ENCODE assay signal across 8 mouse cellular contexts in genomic region chr19:45796061-45796556, GRCm38 (mm10). TPM values are rescaled to one million over a fixed set of nuclear protein-coding genes. Genes with fewer than 3 reads are reported as not detected.
A peak's percentile ranks its signal among the peaks of the same experiment; 100 is the strongest.
DNase-seq lines count a peak whose midpoint lies in the region; ATAC-seq and TF ChIP-seq lines count a peak whose summit lies in the region.

No protein-coding gene starts in this region.

- no peak; the same call in 1 of the 2 replicates for ATAC-seq in forebrain, embryonic 11.5 days (replicated peaks; ENCODE audit: low FRiP score)
- peak; percentile 66 for ATAC-seq in liver, embryonic 11.5 days (replicated peaks; ENCODE audit: low FRiP score)
- no peak for ATAC-seq in neural tube, embryonic 15.5 days (ENCODE audit: low FRiP score)

- no peak overlapping the region for H3K4me3 ChIP-seq in spleen, adult 2 months (ENCODE audit: extremely low read depth, insufficient read depth, insufficient read length)
- H3K4me3 ChIP-seq in forebrain, embryonic 11.5 days (ENCODE audit: low read depth, low read length) = peak overlapping the region; percentile 14; the same call in 1 of the 2 replicates
- H3K4me3 ChIP-seq in liver, embryonic 11.5 days (ENCODE audit: low read depth, low read length) = peak overlapping the region; percentile 30; the same call in 1 of the 2 replicates
- H3K4me3 ChIP-seq in neural tube, embryonic 15.5 days (replicated peaks) = no peak overlapping the region

- intact Hi-C loops in left cerebral cortex, postnatal 25 days (cut with DNase I) = no loop called here

- peaks cover 7% of the 10 kb centered on the region for H3K4me1 ChIP-seq in spleen, adult 2 months (ENCODE audit: control insufficient read depth, insufficient read depth, insufficient read length)
- H3K4me1 ChIP-seq in forebrain, embryonic 11.5 days (replicated peaks; ENCODE audit: control insufficient read depth, insufficient read depth, low read length) = 0 out of 2 replicates have a peak, but pooled peaks cover 2% of the 10 kb centered on the region
- peaks cover 4% of the 10 kb centered on the region for H3K4me1 ChIP-seq in liver, embryonic 11.5 days (replicated peaks; ENCODE audit: control insufficient read depth, insufficient read depth, low read length)
- peaks cover 6% of the 10 kb centered on the region; the same call in 1 of the 2 replicates for H3K4me1 ChIP-seq in neural tube, embryonic 15.5 days

- no peaks in the 10 kb centered on the region for H3K36me3 ChIP-seq in spleen, adult 2 months (ENCODE audit: control insufficient read depth, insufficient read depth, low read length)
- no peaks in the 10 kb centered on the region for H3K36me3 ChIP-seq in forebrain, embryonic 11.5 days (ENCODE audit: control insufficient read depth, insufficient read depth, low read length)
- no peaks in the 10 kb centered on the region for H3K36me3 ChIP-seq in liver, embryonic 11.5 days (ENCODE audit: control insufficient read depth, insufficient read depth, low read length)
- H3K36me3 ChIP-seq in neural tube, embryonic 15.5 days = no peaks in the 10 kb centered on the region

- no peaks in the 10 kb centered on the region for H3K27me3 ChIP-seq in spleen, adult 2 months (ENCODE audit: control insufficient read depth, insufficient read depth, low read length)
- no peaks in the 10 kb centered on the region for H3K27me3 ChIP-seq in forebrain, embryonic 11.5 days (ENCODE audit: control insufficient read depth, insufficient read depth, low read length)
- no peaks in the 10 kb centered on the region for H3K27me3 ChIP-seq in liver, embryonic 11.5 days (replicated peaks; ENCODE audit: control insufficient read depth, insufficient read depth, low read length)
- no peaks in the 10 kb centered on the region for H3K27me3 ChIP-seq in neural tube, embryonic 15.5 days (replicated peaks)

- H3K9ac ChIP-seq in forebrain, embryonic 11.5 days (ENCODE audit: low read length) = no peak overlapping the region
- H3K9ac ChIP-seq in liver, embryonic 11.5 days (ENCODE audit: low read depth, low read length) = no peak overlapping the region
- H3K9ac ChIP-seq in neural tube, embryonic 15.5 days (replicated peaks) = no peak overlapping the region

- peak overlapping the region; percentile 53 for H3K4me2 ChIP-seq in forebrain, embryonic 11.5 days (ENCODE audit: low read depth, low read length, severe bottlenecking)
- H3K4me2 ChIP-seq in liver, embryonic 11.5 days = peak overlapping the region; percentile 64
- H3K4me2 ChIP-seq in neural tube, embryonic 15.5 days = peak overlapping the region; percentile 41

- 0 out of 2 replicates have a peak overlapping the region, but pooled peaks have one; percentile 34 for H3K27ac ChIP-seq in spleen, adult 2 months (ENCODE audit: insufficient read depth, low read length)
- no peak overlapping the region for H3K27ac ChIP-seq in forebrain, embryonic 11.5 days (ENCODE audit: low read depth, low read length)
- no peak overlapping the region for H3K27ac ChIP-seq in liver, embryonic 11.5 days (ENCODE audit: low read depth, low read length)
- no peak overlapping the region for H3K27ac ChIP-seq in neural tube, embryonic 15.5 days (replicated peaks)

- no peak for TF ChIP-seq POLR2A in spleen, adult 2 months (IDR thresholded peaks at IDR 0.05; ENCODE audit: low read depth, low read length)

- 60% methylated on average over 15 of the region's 15 CpGs for WGBS in spleen, adult 2 months
- 8% methylated on average over 15 of the region's 15 CpGs for WGBS in forebrain, embryonic 11.5 days
- 16% methylated on average over 15 of the region's 15 CpGs for whole genome bisulfite sequencing in liver, embryonic 11.5 days
- 7% methylated on average over 15 of the region's 15 CpGs for WGBS in neural tube, embryonic 15.5 days

- no peak for TF ChIP-seq CTCF in spleen, adult 2 months (IDR thresholded peaks at IDR 0.05; ENCODE audit: extremely low read depth, insufficient read depth, insufficient read length, insufficient replicate concordance)

- no peaks in the 10 kb centered on the region for H3K9me3 ChIP-seq in forebrain, embryonic 11.5 days (ENCODE audit: control insufficient read depth, low read length)
- H3K9me3 ChIP-seq in liver, embryonic 11.5 days (ENCODE audit: control insufficient read depth, low read length) = 0 out of 2 replicates have a peak, but pooled peaks cover 2% of the 10 kb centered on the region
- no peaks in the 10 kb centered on the region for H3K9me3 ChIP-seq in neural tube, embryonic 15.5 days (replicated peaks)

- DNase-seq in spleen, adult 2 months (ENCODE audit: low read depth in 1 of 2, low spot score in 2 of 2) = peak; percentile 30 to 56
- DNase-seq in spleen, adult 18-20 months = no peak
- peak; percentile 68 for DNase-seq in forebrain, embryonic 11.5 days (ENCODE audit: low spot score)
- DNase-seq in liver, embryonic 11.5 days (ENCODE audit: low spot score) = peak; percentile 59
- no peak for DNase-seq in left cerebral cortex, postnatal 25 days (ENCODE audit: low spot score in 2 of 2)
- DNase-seq in layer of hippocampus, adult 11-12 months (ENCODE audit: low spot score) = no peak
- no peak for DNase-seq in urinary bladder, adult 2 months (ENCODE audit: low spot score)

RNA-seq across cellular contexts. Expression of gene Mgea5, which starts 12.5 kb away (rescaled TPM):
- polyA plus RNA-seq in spleen, adult 2 months (2012; rRNA removed) = 18.9 and 21.1 TPM in 2 replicates
- polyA plus RNA-seq in forebrain, embryonic 11.5 days (2014; fragmentation: Nextera tagmentation; extraction: Ambion mirVana) = 83.4 and 88.9 TPM in 2 replicates
- polyA plus RNA-seq in liver, embryonic 11.5 days (2014; fragmentation: Nextera tagmentation; extraction: Ambion mirVana) = 38.9 and 39.7 TPM in 2 replicates
- 64.6 and 71.2 TPM in 2 replicates for polyA plus RNA-seq in neural tube, embryonic 15.5 days (2015; fragmentation: Nextera tagmentation; extraction: Ambion mirVana)
- 100 to 1,000 TPM; 159 to 160 TPM for total RNA-seq in left cerebral cortex, postnatal 25 days (2021)
- polyA plus RNA-seq in urinary bladder, adult 2 months (2012; rRNA removed) = 74.9 and 76.7 TPM in 2 replicates

RNA-seq across cellular contexts. Expression of gene Kcnip2, which starts 19.8 kb away (rescaled TPM):
- 1.5 and 1.8 TPM in 2 replicates for polyA plus RNA-seq in spleen, adult 2 months (2012; rRNA removed)
- polyA plus RNA-seq in forebrain, embryonic 11.5 days (2014; fragmentation: Nextera tagmentation; extraction: Ambion mirVana) = 0.76 and 1.5 TPM in 2 replicates
- polyA plus RNA-seq in liver, embryonic 11.5 days (2014; fragmentation: Nextera tagmentation; extraction: Ambion mirVana) = 1.2 and 1.8 TPM in 2 replicates
- polyA plus RNA-seq in neural tube, embryonic 15.5 days (2015; fragmentation: Nextera tagmentation; extraction: Ambion mirVana) = 19.1 and 19.4 TPM in 2 replicates
- 100 to 1,000 TPM; 141 to 165 TPM for total RNA-seq in left cerebral cortex, postnatal 25 days (2021)
- polyA plus RNA-seq in urinary bladder, adult 2 months (2012; rRNA removed) = 0.40 and 0.55 TPM in 2 replicates

RNA-seq across cellular contexts. Expression of gene Npm3, which starts 46.7 kb away (rescaled TPM):
- polyA plus RNA-seq in spleen, adult 2 months (2012; rRNA removed) = 68.2 and 85.3 TPM in 2 replicates
- polyA plus RNA-seq in forebrain, embryonic 11.5 days (2014; fragmentation: Nextera tagmentation; extraction: Ambion mirVana) = 13.1 and 18.2 TPM in 2 replicates
- polyA plus RNA-seq in liver, embryonic 11.5 days (2014; fragmentation: Nextera tagmentation; extraction: Ambion mirVana) = 32.7 and 34.5 TPM in 2 replicates
- 7.1 and 9.1 TPM in 2 replicates for polyA plus RNA-seq in neural tube, embryonic 15.5 days (2015; fragmentation: Nextera tagmentation; extraction: Ambion mirVana)
- 1 to 10 TPM; 7.1 to 7.4 TPM for total RNA-seq in left cerebral cortex, postnatal 25 days (2021)
- 65.7 and 70.7 TPM in 2 replicates for polyA plus RNA-seq in urinary bladder, adult 2 months (2012; rRNA removed)

RNA-seq across cellular contexts. Expression of gene Fgf8, which starts 53.4 kb away (rescaled TPM):
- 0.21 and 0.22 TPM in 2 replicates for polyA plus RNA-seq in spleen, adult 2 months (2012; rRNA removed)
- 18.3 and 22.2 TPM in 2 replicates for polyA plus RNA-seq in forebrain, embryonic 11.5 days (2014; fragmentation: Nextera tagmentation; extraction: Ambion mirVana)
- polyA plus RNA-seq in liver, embryonic 11.5 days (2014; fragmentation: Nextera tagmentation; extraction: Ambion mirVana) = 0.32 and 0.82 TPM in 2 replicates
- 0.13 and 0.31 TPM in 2 replicates for polyA plus RNA-seq in neural tube, embryonic 15.5 days (2015; fragmentation: Nextera tagmentation; extraction: Ambion mirVana)
- not detected for total RNA-seq in left cerebral cortex, postnatal 25 days (2021)
- not detected in 2 replicates for polyA plus RNA-seq in urinary bladder, adult 2 months (2012; rRNA removed)

Comparison
In these comparisons a context has a peak if more than half of its experiments do, and no peak if none do; other contexts are left out.
1. DNase-seq: peak in spleen, adult 2 months (2 of 2), forebrain, embryonic 11.5 days (single experiment) and liver, embryonic 11.5 days (single experiment); none in spleen, adult 18-20 months (0 of 2), left cerebral cortex, postnatal 25 days (0 of 2), layer of hippocampus, adult 11-12 months (single experiment) and urinary bladder, adult 2 months (single experiment).
2. H3K4me3 ChIP-seq: peak in forebrain, embryonic 11.5 days (single experiment) and liver, embryonic 11.5 days (single experiment); none in spleen, adult 2 months (single experiment) and neural tube, embryonic 15.5 days (single experiment).
3. Peak in every context shown above with its lines, with median percentiles within 50 percentile points of each other: H3K4me2 ChIP-seq.